Mouse (Mus musculus) ES-Bruce4 (cell line): ENCODE data around the gene Cggbp1. TPM values are rescaled to one million over a fixed set of nuclear protein-coding genes. Genes with fewer than 3 reads are reported as not detected.

ENCODE experiments used
- H3K27ac ChIP-seq: 2 replicates; pipeline ENCODE4 v1.5.1; 2012; ENCODE audit warnings: low read length, inconsistent platforms; ENCODE audit not compliant: insufficient read depth
- H3K27me3 ChIP-seq: 2 replicates; pipeline ENCODE4 v1.6.1; 2012; ENCODE audit warnings: mild to moderate bottlenecking, low read length, inconsistent platforms; ENCODE audit not compliant: control insufficient read depth, poor library complexity, insufficient read depth, severe bottlenecking
- H3K36me3 ChIP-seq: 2 replicates; pipeline ENCODE4 v1.6.1; 2012; ENCODE audit warnings: inconsistent platforms, mild to moderate bottlenecking, low read length, moderate library complexity; ENCODE audit not compliant: control insufficient read depth, poor library complexity, insufficient read depth, severe bottlenecking
- H3K4me1 ChIP-seq: one replicate; pipeline ENCODE4 v1.8.1; 2011; ENCODE audit warnings: low read length; ENCODE audit not compliant: control insufficient read depth, insufficient read depth
- H3K4me3 ChIP-seq: 2 replicates; pipeline ENCODE4 v1.5.1; 2011; ENCODE audit warnings: low read depth, mild to moderate bottlenecking, low read length
- H3K9ac ChIP-seq: 2 replicates; pipeline ENCODE4 v1.6.1; 2012; ENCODE audit warnings: low read depth, mild to moderate bottlenecking, inconsistent platforms; ENCODE audit not compliant: poor library complexity, severe bottlenecking
- H3K9me3 ChIP-seq: replicated peaks from 2 replicates; pipeline ENCODE4 v1.6.1; 2012; ENCODE audit warnings: mild to moderate bottlenecking, low read length, inconsistent platforms; ENCODE audit not compliant: control insufficient read depth, poor library complexity, insufficient read depth, severe bottlenecking
- CTCF ChIP-seq: IDR thresholded peaks from one replicate; pipeline ENCODE4 v1.8.1; 2011; ENCODE audit warnings: low read depth, low read length
- EP300 ChIP-seq: IDR thresholded peaks from 2 replicates; pipeline ENCODE4 v1.6.1; 2011; ENCODE audit warnings: low read depth, low read length; ENCODE audit not compliant: insufficient read depth
- POLR2A ChIP-seq: IDR thresholded peaks from one replicate; pipeline ENCODE4 v1.8.1; 2011; ENCODE audit warnings: low read length; ENCODE audit not compliant: insufficient read depth
- polyA plus RNA-seq: library from polyadenylated mRNA; stranded (reverse); fragments of >200 nt; gene quantifications from 2 replicates; pipeline ENCODE4 v1.2.4, GENCODE M21; 2011; ENCODE audit warnings: low read depth; ENCODE audit not compliant: missing spikeins, insufficient read depth, insufficient read length

Cggbp1 gene
- 60.9 and 72.9 TPM in 2 replicates for polyA plus RNA-seq

DNA sequence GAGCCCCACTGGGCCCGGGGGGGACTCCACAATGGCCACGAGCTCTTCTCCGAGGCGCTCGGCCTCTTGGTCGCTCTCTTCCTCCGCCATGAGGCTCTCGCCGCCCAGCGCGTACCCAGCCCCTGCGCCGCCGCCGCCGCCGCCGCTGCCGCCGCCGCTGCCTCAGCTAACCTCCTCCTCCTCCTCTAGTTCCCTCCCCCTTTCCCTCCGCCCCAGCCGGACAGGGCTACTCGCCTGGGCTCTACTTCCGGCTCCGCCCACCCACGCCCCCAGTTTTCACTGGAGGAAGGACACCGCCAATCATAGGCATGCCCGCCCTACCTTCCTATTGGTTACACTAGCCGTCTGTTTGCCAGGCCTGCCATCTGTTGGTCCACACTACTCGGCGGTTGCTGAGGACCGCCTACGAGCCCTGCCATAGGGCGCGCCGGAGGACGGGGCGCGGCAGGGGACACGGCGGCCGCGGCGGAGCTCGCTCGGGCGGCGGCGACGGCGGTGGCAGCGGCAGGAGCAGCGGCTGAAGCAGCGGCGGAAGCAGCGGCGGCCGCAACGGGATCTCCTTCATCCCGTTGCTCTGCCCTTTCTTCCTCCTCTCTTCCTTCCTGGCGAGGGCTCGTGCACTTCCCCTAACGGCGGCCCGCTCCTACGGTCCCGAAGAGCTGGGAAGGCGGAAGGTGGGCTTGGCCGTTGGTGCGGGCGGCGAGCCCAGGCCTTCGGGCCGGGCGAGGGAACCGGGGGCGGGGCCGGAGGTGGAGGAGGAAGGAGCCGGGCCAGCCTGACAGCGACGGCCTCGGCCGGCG, at the start of gene Cggbp1, which contains the start of gene Zfp654:
Gene Cggbp1 (plus strand): TSS at position 434 of the 800 bp plus-strand sequence.
Gene Zfp654 (minus strand): TSS at position 90 of the 800 bp plus-strand sequence.
- no peaks in the 10 kb centered on the region for H3K4me1 ChIP-seq
- no peaks in the 10 kb centered on the region for H3K9me3 ChIP-seq
- peaks cover 33% of the 10 kb centered on the region for H3K36me3 ChIP-seq
- peak within 1 kb of the TSS; percentile 96 for H3K9ac ChIP-seq
- H3K27ac ChIP-seq, result peak within 1 kb of the TSS; percentile 46
- H3K4me3 ChIP-seq, result peak within 1 kb of the TSS; percentile 93
- no peaks in the 10 kb centered on the region for H3K27me3 ChIP-seq
- TF ChIP-seq POLR2A (peak; percentile 24), EP300 (no peak)

- TF ChIP-seq EP300 (no peak), POLR2A (no peak), CTCF (no peak)
- Histone ChIP-seq H3K9ac (no peak overlapping the region), H3K4me1 (no peaks in the 10 kb centered on the region), H3K36me3 (peaks cover 4% of the 10 kb centered on the region; the same call in 1 of the 2 replicates), H3K4me3 (no peak overlapping the region), H3K27ac (no peak overlapping the region), H3K27me3 (no peaks in the 10 kb centered on the region), H3K9me3 (peaks cover 12% of the 10 kb centered on the region)
Measured at GRCm38 (mm10) chr16:64803041-64803440, 48.8 kb upstream of the Cggbp1 start.

DNA sequence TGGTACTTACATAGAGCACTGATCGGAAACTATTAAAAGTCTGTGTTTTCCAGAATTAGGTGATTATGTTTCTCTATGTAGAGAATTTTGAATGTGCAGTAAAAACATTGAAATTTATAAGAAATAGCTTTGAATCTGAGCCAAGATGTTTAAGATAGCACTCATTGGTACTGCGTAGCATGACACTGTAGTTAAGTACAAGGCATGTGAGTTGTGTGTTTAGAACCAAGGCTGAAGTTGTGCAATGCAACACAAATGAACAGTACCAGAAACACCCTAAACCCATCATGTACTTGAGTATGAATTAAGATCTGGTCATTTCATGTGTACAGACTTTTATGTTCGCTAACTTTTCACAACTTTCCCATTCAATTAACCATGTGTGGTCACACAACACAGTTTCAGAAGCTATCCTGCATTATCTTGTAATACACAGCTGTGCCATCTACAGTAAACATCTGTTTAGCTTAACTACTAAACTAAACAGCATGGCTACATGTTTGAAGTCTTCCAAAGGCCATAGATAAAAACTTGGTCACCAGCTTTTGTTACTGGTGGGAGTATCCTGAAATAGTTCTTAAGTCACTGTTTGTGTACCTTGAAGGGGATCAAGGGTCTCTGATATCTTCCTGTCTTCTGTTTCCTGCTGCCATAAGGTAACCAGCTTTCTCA, 34.6 kb upstream of the Cggbp1 start:
- no peak overlapping the region for H3K27ac ChIP-seq
- H3K4me3 ChIP-seq, result no peak overlapping the region
- H3K9me3 ChIP-seq, result no peaks in the 10 kb centered on the region
- peaks cover 3% of the 10 kb centered on the region for H3K36me3 ChIP-seq
- H3K27me3 ChIP-seq, result no peaks in the 10 kb centered on the region
- TF ChIP-seq CTCF (no peak), EP300 (no peak), POLR2A (no peak)
- H3K4me1 ChIP-seq, result no peaks in the 10 kb centered on the region
- H3K9ac ChIP-seq, result no peak overlapping the region

GRCm38 (mm10) chr16:64823890-64824289, 27.9 kb upstream of the Cggbp1 start:
- H3K36me3 ChIP-seq, result no peaks in the 10 kb centered on the region; the same call in 1 of the 2 replicates
- no peak for TF ChIP-seq EP300
- no peak for TF ChIP-seq POLR2A
- no peak for TF ChIP-seq CTCF
- H3K4me1 ChIP-seq, result no peaks in the 10 kb centered on the region
- no peak overlapping the region for H3K27ac ChIP-seq
- no peaks in the 10 kb centered on the region for H3K9me3 ChIP-seq
- no peaks in the 10 kb centered on the region for H3K27me3 ChIP-seq
- H3K9ac ChIP-seq, result no peak overlapping the region
- H3K4me3 ChIP-seq, result no peak overlapping the region

DNA sequence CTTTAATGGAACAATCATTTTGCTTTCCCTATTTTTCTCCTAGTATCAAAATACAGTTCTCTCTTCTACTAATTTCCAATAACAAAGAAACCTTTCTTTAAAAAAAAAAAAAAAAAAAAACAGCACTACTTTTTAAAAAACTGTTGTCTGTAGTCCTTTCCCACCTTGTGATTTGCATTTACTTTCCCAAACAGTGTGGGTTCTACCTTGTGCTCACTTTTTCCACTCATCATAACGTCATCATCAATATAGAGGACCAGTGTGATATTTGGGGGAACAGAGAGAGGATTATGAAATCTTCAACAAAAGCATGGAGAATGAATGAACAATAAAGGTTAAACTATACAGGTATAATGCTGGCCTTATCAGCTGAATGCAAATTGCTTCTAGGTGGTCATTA, 27.3 kb upstream of the Cggbp1 start:
- no peaks in the 10 kb centered on the region for H3K4me1 ChIP-seq
- TF ChIP-seq CTCF, result no peak
- no peak for TF ChIP-seq EP300
- TF ChIP-seq POLR2A, result no peak

DNA sequence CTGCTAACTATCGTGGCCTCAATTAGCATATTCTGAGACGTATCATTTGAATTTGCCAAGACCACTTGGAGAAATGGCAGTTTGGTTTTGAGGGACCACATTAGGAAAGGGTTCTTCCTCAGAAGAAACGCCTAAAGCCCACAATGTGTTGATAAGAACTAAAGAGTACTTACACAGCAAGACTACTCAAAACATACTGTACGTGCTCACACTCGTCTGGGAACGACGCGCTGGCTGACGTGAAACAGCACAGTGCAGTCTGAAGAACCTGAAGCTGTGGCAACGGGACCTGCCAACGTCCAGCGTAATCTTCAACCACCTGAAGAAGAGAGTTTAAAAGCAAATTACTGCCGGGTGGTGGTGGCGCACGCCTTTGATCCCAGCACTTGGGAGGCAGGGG, 21.5 kb upstream of the Cggbp1 start:
- Histone ChIP-seq H3K4me1 (no peaks in the 10 kb centered on the region), H3K27me3 (no peaks in the 10 kb centered on the region), H3K9ac (no peak overlapping the region), H3K27ac (no peak overlapping the region), H3K36me3 (no peaks in the 10 kb centered on the region; the same call in 1 of the 2 replicates), H3K9me3 (no peaks in the 10 kb centered on the region), H3K4me3 (no peak overlapping the region)
- TF ChIP-seq EP300 (no peak), CTCF (no peak)

More for the DNA sequence above, 27.3 kb upstream of the Cggbp1 start:
- no peaks in the 10 kb centered on the region; the same call in 1 of the 2 replicates for H3K36me3 ChIP-seq
- no peak overlapping the region for H3K4me3 ChIP-seq
- H3K9me3 ChIP-seq, result no peaks in the 10 kb centered on the region
- no peaks in the 10 kb centered on the region for H3K27me3 ChIP-seq
- H3K9ac ChIP-seq, result no peak overlapping the region
- no peak overlapping the region for H3K27ac ChIP-seq
